Mouse (Mus musculus): Measurements from ENCODE around the gene Mlc1.

DNA sequence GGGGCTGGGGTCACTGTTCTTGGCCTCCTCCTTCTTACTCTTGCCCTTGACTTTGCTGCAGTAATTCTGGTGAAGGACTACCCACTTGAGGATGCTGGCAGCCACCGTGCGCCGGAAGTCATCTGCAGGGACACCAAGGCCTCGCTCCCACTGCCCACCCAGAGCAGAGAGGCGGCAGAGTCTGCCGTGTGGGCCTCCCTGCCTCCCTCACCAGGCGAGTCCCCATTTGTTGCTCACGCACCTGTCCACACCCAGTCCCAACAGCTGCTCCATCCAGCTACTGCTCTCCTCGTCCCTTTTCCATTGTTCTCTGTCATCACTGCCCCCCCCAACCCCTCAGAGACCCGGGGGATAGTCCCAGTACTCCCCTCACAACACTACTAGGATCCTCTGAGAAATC lies 46.1 kb downstream of the Mlc1 start:
- TF ChIP-seq CTCF (IDR thresholded peaks at IDR 0.05; ENCODE audit: low read depth, low read length) (no peak), TAL1 (conservative IDR thresholded peaks at IDR 0.05; ENCODE audit: low read depth, low read length) (no peak)

Measured in G1E (cell line).